Mouse (Mus musculus): ENCODE data around the gene Pnmt. TPM values are rescaled to one million over a fixed set of nuclear protein-coding genes. Genes with fewer than 3 reads are reported as not detected.

Gene Pnmt
- polyA plus RNA-seq, 1 experiment from 2014 or later: 2.2 TPM

DNA sequence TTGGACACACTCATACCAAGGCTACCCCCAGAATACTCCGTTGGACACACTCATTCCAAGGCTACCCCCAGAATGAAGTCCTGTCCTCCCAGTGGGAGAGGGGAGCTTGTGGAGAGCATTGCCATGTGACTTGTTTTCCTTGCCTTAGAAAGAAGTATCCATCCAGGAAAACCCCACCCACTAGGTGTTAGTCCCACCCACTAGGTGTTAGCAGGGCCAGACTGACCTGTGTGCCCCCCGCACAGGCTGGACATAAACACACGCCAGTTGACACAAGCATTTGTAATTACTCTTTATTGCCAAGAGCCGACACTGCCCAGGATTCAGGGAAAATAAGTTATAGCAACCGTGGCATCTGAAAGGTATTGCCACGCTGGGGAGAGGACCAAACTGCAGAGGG lies 51.2 kb downstream of the Pnmt start:
- H3K4me3 ChIP-seq (ENCODE audit: low read length): no peak overlapping the region
- H3K9me3 ChIP-seq (ENCODE audit: control insufficient read depth, low read length): no peaks in the 10 kb centered on the region
- H3K27ac ChIP-seq (ENCODE audit: low read depth, low read length): no peak overlapping the region
- no peaks in the 10 kb centered on the region for H3K27me3 ChIP-seq (ENCODE audit: control insufficient read depth, insufficient read depth, low read length)
- no peak overlapping the region for H3K4me2 ChIP-seq (replicated peaks; ENCODE audit: low read depth, low read length)
- 83% methylated on average over 6 of the region's 6 CpGs for WGBS
- ATAC-seq (ENCODE audit: low FRiP score, low TSS enrichment): no peak
- 0 out of 2 replicates have a peak, but pooled peaks cover 3% of the 10 kb centered on the region for H3K4me1 ChIP-seq (ENCODE audit: control insufficient read depth, insufficient read depth, low read length)
- H3K36me3 ChIP-seq (ENCODE audit: control insufficient read depth, insufficient read depth, low read length): peaks cover 45% of the 10 kb centered on the region
- no peak overlapping the region for H3K9ac ChIP-seq (ENCODE audit: low read depth, low read length)

Other genes starting within 250 kb of the Pnmt start
- 10.1 and 17.8 TPM in 2 replicates for gene Fbxl20, start 236.0 kb upstream of the Pnmt start, polyA plus RNA-seq (2014; fragmentation: Nextera tagmentation; extraction: Ambion mirVana)
- 62.5 and 76.6 TPM in 2 replicates for gene Med1, start 193.2 kb upstream of the Pnmt start, polyA plus RNA-seq (2014; fragmentation: Nextera tagmentation; extraction: Ambion mirVana)
- 16.1 and 18.3 TPM in 2 replicates for gene Cdk12, start 183.4 kb upstream of the Pnmt start, polyA plus RNA-seq (2014; fragmentation: Nextera tagmentation; extraction: Ambion mirVana)
- not detected in 2 replicates for gene Neurod2, start 56.8 kb upstream of the Pnmt start, polyA plus RNA-seq (2014; fragmentation: Nextera tagmentation; extraction: Ambion mirVana)
- 0.87 and 1.7 TPM in 2 replicates for gene Ppp1r1b, start 38.0 kb upstream of the Pnmt start, polyA plus RNA-seq (2014; fragmentation: Nextera tagmentation; extraction: Ambion mirVana)
- 34.9 and 42.0 TPM in 2 replicates for gene Stard3, start 28.1 kb upstream of the Pnmt start, polyA plus RNA-seq (2014; fragmentation: Nextera tagmentation; extraction: Ambion mirVana)
- gene Tcap, start 2.6 kb upstream of the Pnmt start, polyA plus RNA-seq (2014; fragmentation: Nextera tagmentation; extraction: Ambion mirVana): 1.3 and 2.3 TPM in 2 replicates
- gene Pgap3, start 14.0 kb downstream of the Pnmt start, polyA plus RNA-seq (2014; fragmentation: Nextera tagmentation; extraction: Ambion mirVana): 10.7 and 14.8 TPM in 2 replicates
- gene Erbb2, start 26.0 kb downstream of the Pnmt start, polyA plus RNA-seq (2014; fragmentation: Nextera tagmentation; extraction: Ambion mirVana): 35.5 and 54.1 TPM in 2 replicates
- gene Mien1, start 52.5 kb downstream of the Pnmt start, polyA plus RNA-seq (2014; fragmentation: Nextera tagmentation; extraction: Ambion mirVana): 83.8 and 101 TPM in 2 replicates
- 52.3 and 66.8 TPM in 2 replicates for gene Grb7, start 59.9 kb downstream of the Pnmt start, polyA plus RNA-seq (2014; fragmentation: Nextera tagmentation; extraction: Ambion mirVana)
- gene Ikzf3, start 159.6 kb downstream of the Pnmt start, polyA plus RNA-seq (2014; fragmentation: Nextera tagmentation; extraction: Ambion mirVana): 0.26 and 0.73 TPM in 2 replicates
- gene Zpbp2, start 164.6 kb downstream of the Pnmt start, polyA plus RNA-seq (2014; fragmentation: Nextera tagmentation; extraction: Ambion mirVana): 0.30 and 0.61 TPM in 2 replicates
- gene Ormdl3, start 200.9 kb downstream of the Pnmt start, polyA plus RNA-seq (2014; fragmentation: Nextera tagmentation; extraction: Ambion mirVana): 7.1 and 26.6 TPM in 2 replicates
- gene Lrrc3c, start 211.8 kb downstream of the Pnmt start, polyA plus RNA-seq (2014; fragmentation: Nextera tagmentation; extraction: Ambion mirVana): not detected in 2 replicates
- gene Gm12355, start 239.2 kb downstream of the Pnmt start, polyA plus RNA-seq (2014; fragmentation: Nextera tagmentation; extraction: Ambion mirVana): 0.60 and 1.2 TPM in 2 replicates
- not detected in 2 replicates for gene Gsdma3, start 239.9 kb downstream of the Pnmt start, polyA plus RNA-seq (2014; fragmentation: Nextera tagmentation; extraction: Ambion mirVana)